Mouse (Mus musculus): ENCODE data around the gene Tmpo.
A peak's percentile ranks its signal among the peaks of the same experiment; 100 is the strongest.

DNA sequence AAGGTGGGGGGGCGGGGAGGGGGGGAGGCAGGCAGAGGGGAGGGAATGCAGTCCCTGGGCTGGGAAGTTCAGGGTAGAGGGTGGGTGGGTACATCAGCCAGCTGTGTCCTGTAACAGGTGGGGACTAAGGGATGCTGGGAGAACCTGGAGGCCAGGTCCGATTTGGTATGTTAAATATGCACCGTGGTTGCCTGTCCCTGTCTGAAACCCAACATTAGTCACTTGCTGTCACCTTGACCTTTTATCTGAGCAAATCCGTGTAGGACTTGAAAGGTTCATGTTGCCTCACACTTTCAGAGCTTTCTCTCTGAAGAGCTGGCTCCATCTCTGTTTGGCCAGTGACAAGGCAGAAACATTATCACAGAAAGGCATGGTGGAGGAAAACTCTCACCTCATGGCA is 3.9 kb downstream of the Tmpo start:
- TF ChIP-seq EP300 (IDR thresholded peaks at IDR 0.05; ENCODE audit: insufficient read depth, low read depth, low read length) (0 out of 2 replicates have a peak, but pooled peaks have one; percentile 11), CTCF (IDR thresholded peaks at IDR 0.05; ENCODE audit: low read depth, low read length) (no peak)

All from ES-Bruce4 (cell line).